Mouse (Mus musculus): Measurements from ENCODE around the gene Suclg2. TPM values are rescaled to one million over a fixed set of nuclear protein-coding genes. Genes with fewer than 3 reads are reported as not detected.

The Suclg2 gene
- polyA plus RNA-seq, 1 experiment from 2014 or later, result 26.9 TPM

DNA sequence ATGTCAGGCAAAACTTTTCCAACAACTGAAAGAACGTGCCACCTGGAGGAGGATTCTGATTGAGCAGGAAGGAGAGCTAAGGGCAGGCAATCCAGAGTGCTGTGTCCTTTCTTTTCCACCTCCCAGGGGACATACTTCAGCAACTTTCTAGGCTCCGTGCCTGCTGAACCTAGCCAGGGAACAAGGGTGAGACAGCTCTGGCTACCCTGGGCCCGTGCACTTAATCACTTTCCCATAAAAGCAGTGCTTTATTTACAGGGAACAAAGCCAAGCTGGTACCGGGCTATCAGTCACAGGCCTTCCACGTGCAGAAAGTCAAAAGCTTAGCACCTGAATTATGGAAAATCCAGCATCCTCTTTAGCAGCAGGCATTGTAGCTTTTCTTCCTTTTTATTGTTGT, 5.4 kb downstream of the Suclg2 start:
- no peak for ATAC-seq
- 9% methylated on average over 5 of the region's 5 CpGs for WGBS

DNA sequence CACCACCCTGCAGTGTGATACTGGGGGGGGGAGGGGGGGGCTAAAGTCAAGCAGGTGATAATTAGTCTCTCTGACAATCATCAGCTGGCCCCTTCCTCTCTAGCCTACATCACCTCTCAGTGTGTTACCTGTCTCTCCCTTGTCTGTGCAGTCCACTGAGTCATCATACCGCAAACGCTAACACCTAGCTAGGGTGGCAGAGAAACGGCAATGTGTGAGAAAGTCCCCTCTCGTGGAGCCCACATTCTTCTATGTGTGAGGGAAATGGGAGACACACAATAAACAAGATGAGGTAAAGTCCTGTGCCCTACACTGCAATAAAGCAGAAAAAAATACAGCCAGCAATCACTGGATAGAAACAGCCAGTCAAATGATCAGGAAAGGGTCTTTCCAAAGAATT, 6.5 kb downstream of the Suclg2 start:
- Histone ChIP-seq H3K27me3 (no peaks in the 10 kb centered on the region), H3K4me3 (no peak overlapping the region), H3K36me3 (ENCODE audit: poor library complexity, severe bottlenecking) (no peaks in the 10 kb centered on the region), H3K27ac (no peak overlapping the region), H3K9me3 (replicated peaks) (no peaks in the 10 kb centered on the region), H3K9ac (no peak overlapping the region), H3K4me2 (no peak overlapping the region), H3K4me1 (peaks cover 13% of the 10 kb centered on the region)
- ATAC-seq, result no peak
- whole genome bisulfite sequencing, result 83% methylated on average over 4 of the region's 4 CpGs

More for the DNA sequence above, 5.4 kb downstream of the Suclg2 start:
- peaks cover 16% of the 10 kb centered on the region for H3K4me1 ChIP-seq
- H3K4me2 ChIP-seq, result no peak overlapping the region
- H3K36me3 ChIP-seq (ENCODE audit: poor library complexity, severe bottlenecking), result no peaks in the 10 kb centered on the region
- H3K9me3 ChIP-seq (replicated peaks), result no peaks in the 10 kb centered on the region
- H3K27me3 ChIP-seq, result no peaks in the 10 kb centered on the region
- no peak overlapping the region for H3K4me3 ChIP-seq
- no peak overlapping the region for H3K27ac ChIP-seq
- no peak overlapping the region for H3K9ac ChIP-seq

DNA sequence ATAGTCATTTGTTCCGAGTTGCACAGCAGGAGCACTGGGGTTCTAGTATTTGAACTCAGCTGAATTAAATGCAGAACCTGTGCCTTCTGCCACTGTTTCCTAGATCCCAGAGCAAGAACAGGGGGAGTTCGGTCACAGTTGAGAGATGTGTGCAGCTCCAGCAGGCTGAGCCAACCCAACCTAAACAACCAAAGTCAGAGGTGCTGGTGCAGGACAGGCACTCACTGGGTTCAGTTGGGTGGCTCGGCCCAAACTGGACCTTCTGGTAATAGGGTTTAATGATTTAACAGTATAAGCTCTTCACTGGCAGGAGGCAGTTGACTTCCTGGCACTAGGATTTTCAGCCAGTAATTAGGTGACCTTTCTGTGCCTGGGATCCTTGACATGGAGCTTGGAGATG, 6.9 kb downstream of the Suclg2 start:
- no peaks in the 10 kb centered on the region for H3K36me3 ChIP-seq (ENCODE audit: poor library complexity, severe bottlenecking)
- WGBS, result 83% methylated on average over 3 of the region's 3 CpGs
- ATAC-seq, result no peak
- no peak overlapping the region for H3K9ac ChIP-seq
- no peak overlapping the region for H3K4me2 ChIP-seq
- no peak overlapping the region for H3K4me3 ChIP-seq
- no peak overlapping the region for H3K27ac ChIP-seq
- peaks cover 13% of the 10 kb centered on the region for H3K4me1 ChIP-seq
- no peaks in the 10 kb centered on the region for H3K9me3 ChIP-seq (replicated peaks)
- H3K27me3 ChIP-seq, result no peaks in the 10 kb centered on the region

DNA sequence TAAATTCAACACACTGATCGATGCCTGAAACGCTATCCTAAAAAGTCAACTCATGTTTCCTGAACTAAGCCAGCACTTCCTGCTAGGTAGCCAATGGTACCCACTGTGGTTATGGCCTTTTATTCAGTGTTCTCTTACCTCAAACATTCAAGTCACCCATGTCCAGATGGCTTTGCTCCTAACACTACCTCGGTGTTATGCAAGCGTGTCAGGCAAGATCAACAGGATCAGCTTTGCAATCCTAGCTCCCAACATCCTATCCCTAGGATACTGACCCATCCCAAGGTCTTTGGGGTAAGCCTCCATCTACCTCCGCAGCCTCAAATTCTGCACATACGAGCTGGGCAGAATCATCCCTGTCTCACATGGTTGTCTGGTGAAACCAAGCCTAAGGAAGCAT, 7.7 kb downstream of the Suclg2 start:
- Histone ChIP-seq H3K4me1 (peaks cover 13% of the 10 kb centered on the region), H3K9ac (no peak overlapping the region), H3K9me3 (replicated peaks) (no peaks in the 10 kb centered on the region), H3K27ac (no peak overlapping the region), H3K27me3 (no peaks in the 10 kb centered on the region), H3K4me2 (no peak overlapping the region), H3K36me3 (ENCODE audit: poor library complexity, severe bottlenecking) (no peaks in the 10 kb centered on the region), H3K4me3 (no peak overlapping the region)
- no peak for ATAC-seq
- WGBS, result 92% methylated on average over 6 of the region's 6 CpGs

DNA sequence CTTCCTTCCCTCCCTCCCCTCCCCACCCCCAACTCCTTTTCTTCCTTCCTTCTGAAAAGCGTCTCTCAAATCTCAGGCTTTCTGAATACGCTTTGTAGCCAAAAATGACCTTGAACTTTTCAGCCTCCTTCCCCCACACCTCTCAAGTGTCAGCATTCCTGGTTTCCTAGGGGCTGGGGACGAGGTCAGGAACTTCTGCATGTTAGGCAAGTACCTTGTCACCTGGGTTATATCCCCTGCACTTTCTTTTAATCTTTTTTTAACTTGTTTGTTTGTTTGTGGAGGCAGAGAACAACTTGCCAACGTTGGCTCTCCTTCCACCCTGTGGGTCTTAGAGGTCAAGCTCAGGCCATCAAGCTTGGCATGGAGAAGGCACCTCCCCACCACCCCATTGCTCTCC, 9.1 kb downstream of the Suclg2 start:
- H3K9me3 ChIP-seq (replicated peaks), result no peaks in the 10 kb centered on the region
- no peak overlapping the region for H3K4me2 ChIP-seq
- no peak for ATAC-seq
- no peak overlapping the region for H3K27ac ChIP-seq
- WGBS, result 42% methylated on average over 4 of the region's 4 CpGs
- no peak overlapping the region for H3K4me3 ChIP-seq
- no peak overlapping the region for H3K9ac ChIP-seq
- peaks cover 13% of the 10 kb centered on the region for H3K4me1 ChIP-seq
- H3K27me3 ChIP-seq, result no peaks in the 10 kb centered on the region
- no peaks in the 10 kb centered on the region for H3K36me3 ChIP-seq (ENCODE audit: poor library complexity, severe bottlenecking)

DNA sequence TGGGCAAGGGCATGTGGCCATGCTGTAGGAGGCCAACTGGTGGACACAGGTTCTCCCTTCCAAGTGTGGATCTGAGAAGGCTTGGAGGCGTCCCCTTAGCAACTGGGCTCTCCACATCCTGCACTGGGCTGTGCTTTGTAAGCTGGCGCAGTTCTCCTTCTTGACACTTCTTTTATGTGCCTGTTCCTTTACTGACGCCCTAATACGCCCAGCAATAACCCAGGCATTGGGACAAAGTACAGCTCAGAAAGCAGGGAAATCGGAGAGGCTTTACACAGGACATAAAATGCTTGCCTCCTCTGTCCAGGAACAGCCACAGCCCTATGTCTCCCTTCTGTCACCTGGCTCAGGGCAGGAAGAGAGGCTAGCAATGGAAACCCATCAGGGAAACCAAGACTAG, 9.5 kb downstream of the Suclg2 start:
- ATAC-seq, result no peak
- Histone ChIP-seq H3K36me3 (ENCODE audit: poor library complexity, severe bottlenecking) (no peaks in the 10 kb centered on the region), H3K9ac (no peak overlapping the region), H3K27ac (no peak overlapping the region), H3K27me3 (no peaks in the 10 kb centered on the region), H3K9me3 (replicated peaks) (no peaks in the 10 kb centered on the region), H3K4me1 (peaks cover 13% of the 10 kb centered on the region), H3K4me2 (no peak overlapping the region), H3K4me3 (no peak overlapping the region)
- 61% methylated on average over 5 of the region's 5 CpGs for WGBS

DNA sequence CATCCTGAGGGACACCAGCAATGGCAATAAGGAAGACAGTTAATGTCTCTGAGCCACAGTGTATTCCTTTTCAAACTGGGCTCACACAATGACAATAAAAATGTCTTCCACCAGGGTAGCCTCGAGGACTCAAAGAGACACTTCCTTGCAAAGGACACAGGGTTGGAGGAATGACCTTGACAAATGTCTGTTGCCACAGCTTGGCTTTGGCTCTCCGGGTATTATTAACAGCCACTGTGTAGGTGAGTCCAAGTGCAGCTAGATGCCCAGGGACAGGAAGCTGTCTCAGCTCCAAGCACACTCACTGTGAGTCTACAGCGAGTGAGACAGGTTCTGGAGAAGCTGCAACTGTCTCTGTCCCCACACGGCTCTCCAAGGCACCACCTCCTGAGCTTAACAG, 14.0 kb downstream of the Suclg2 start:
- H3K36me3 ChIP-seq (ENCODE audit: poor library complexity, severe bottlenecking), result no peaks in the 10 kb centered on the region
- no peak overlapping the region for H3K9ac ChIP-seq
- no peak for ATAC-seq
- no peak overlapping the region for H3K27ac ChIP-seq
- no peaks in the 10 kb centered on the region for H3K27me3 ChIP-seq
- no peaks in the 10 kb centered on the region for H3K9me3 ChIP-seq (replicated peaks)
- H3K4me2 ChIP-seq, result no peak overlapping the region
- H3K4me3 ChIP-seq, result no peak overlapping the region
- 0 out of 2 replicates have a peak, but pooled peaks cover 4% of the 10 kb centered on the region for H3K4me1 ChIP-seq
- WGBS, result 87% methylated on average over 4 of the region's 4 CpGs

DNA sequence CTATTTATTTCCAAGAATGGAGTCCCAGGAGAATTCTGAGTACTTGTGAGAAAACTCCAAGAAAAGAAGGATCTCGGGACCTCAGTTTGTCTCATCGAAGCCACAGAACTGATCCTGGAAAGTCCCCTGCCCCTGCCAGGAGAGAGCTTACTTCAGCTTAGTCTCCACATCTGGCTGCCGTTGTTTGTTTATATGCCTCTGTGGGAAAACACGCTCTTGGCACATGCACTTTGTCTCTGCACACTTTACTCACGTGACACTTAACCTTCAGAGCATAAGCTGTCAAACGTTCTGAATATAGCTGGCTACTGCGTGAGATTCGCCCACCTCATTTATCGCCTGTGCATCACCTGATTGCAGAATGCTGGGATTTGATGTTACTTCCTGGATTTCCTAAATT, 16.4 kb downstream of the Suclg2 start:
- no peak overlapping the region for H3K4me2 ChIP-seq
- no peak overlapping the region for H3K27ac ChIP-seq
- no peak for ATAC-seq
- peaks cover 4% of the 10 kb centered on the region; the same call in 1 of the 2 replicates for H3K4me1 ChIP-seq
- H3K27me3 ChIP-seq, result no peaks in the 10 kb centered on the region
- no peaks in the 10 kb centered on the region for H3K36me3 ChIP-seq (ENCODE audit: poor library complexity, severe bottlenecking)
- no peaks in the 10 kb centered on the region for H3K9me3 ChIP-seq (replicated peaks)
- WGBS, result 83% methylated on average over 9 of the region's 9 CpGs
- H3K9ac ChIP-seq, result no peak overlapping the region
- H3K4me3 ChIP-seq, result no peak overlapping the region

DNA sequence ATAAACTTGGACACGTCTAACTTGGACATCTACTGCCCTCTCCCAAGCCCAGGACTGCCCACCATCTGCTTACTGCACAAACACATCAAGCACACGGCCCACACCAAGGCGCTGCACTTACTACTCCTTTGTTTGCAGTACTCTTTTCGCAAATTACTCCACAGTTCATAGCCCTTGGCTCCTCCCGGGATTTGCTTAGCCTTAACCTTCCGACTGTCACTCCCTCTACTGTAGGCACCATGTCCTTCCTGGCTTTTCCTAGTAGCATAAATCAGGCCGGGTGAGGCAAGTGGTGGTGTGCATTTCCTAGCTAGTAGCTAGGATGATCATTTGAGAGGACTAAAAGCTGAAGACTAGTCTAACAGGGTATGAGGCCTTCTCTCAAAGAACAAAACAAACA, 16.8 kb downstream of the Suclg2 start:
- Histone ChIP-seq H3K9ac (no peak overlapping the region), H3K4me3 (no peak overlapping the region), H3K27me3 (no peaks in the 10 kb centered on the region), H3K27ac (no peak overlapping the region), H3K4me2 (no peak overlapping the region), H3K9me3 (replicated peaks) (no peaks in the 10 kb centered on the region), H3K36me3 (ENCODE audit: poor library complexity, severe bottlenecking) (no peaks in the 10 kb centered on the region), H3K4me1 (peaks cover 4% of the 10 kb centered on the region; the same call in 1 of the 2 replicates)
- no peak for ATAC-seq
- 81% methylated on average over 7 of the region's 7 CpGs for WGBS

DNA sequence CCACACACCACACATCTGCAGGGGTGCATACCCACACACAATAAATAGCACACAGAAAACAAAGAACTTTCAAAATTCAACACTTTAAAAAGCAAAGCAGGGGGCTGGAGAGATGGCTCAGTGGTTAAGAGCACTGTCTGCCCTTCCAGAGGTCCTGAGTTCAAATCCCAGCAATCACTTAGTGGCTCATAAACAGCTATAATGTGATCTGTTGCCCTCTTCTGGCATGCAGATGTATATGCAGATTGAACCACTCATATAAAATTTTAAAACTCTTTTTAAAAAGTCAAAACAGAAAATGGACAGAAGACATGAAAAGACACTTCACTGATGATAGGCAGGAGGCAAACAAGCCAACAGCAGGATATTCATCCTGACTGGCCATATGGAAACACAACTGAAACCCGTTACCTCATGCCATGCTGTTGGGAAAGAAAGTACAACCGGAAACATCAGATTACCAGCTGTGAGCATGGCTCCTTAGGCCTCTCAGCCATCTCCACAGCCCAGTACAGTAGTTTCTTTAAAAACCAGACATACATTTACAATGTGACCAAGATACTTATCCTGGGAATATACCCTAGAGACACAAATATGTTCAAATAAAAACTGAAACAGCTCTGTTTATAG, 17.5 kb downstream of the Suclg2 start:
- peaks cover 4% of the 10 kb centered on the region; the same call in 1 of the 2 replicates for H3K4me1 ChIP-seq
- WGBS, result 73% methylated on average over 2 of the region's 2 CpGs
- no peaks in the 10 kb centered on the region for H3K36me3 ChIP-seq (ENCODE audit: poor library complexity, severe bottlenecking)
- H3K9ac ChIP-seq, result no peak overlapping the region
- H3K9me3 ChIP-seq (replicated peaks), result no peaks in the 10 kb centered on the region
- no peak overlapping the region for H3K4me2 ChIP-seq
- no peak overlapping the region for H3K4me3 ChIP-seq
- H3K27ac ChIP-seq, result no peak overlapping the region
- H3K27me3 ChIP-seq, result no peaks in the 10 kb centered on the region
- ATAC-seq, result no peak

DNA sequence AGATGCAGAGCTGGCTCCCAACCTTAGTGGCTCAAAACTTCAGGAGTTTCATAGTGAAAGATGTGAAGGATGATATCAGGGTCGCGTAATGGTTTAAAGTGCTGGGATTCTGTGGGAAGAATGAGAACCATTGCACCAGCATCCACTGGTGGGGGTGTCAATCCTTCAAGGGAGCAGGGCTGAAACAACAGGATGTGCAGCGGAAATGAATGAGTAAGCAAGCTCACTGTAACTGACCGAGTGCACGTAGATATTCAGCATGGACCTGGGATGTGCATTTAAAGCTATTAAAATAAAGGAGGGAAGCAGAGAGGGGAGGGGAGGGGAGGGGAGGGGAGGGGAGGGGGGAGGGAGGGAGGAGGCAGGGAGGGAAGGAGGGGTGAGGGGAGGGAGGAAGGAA, 18.4 kb downstream of the Suclg2 start:
- H3K9ac ChIP-seq, result no peak overlapping the region
- H3K36me3 ChIP-seq (ENCODE audit: poor library complexity, severe bottlenecking), result no peaks in the 10 kb centered on the region
- H3K4me3 ChIP-seq, result no peak overlapping the region
- no peak overlapping the region for H3K27ac ChIP-seq
- no peak for ATAC-seq
- 69% methylated on average over 5 of the region's 5 CpGs for WGBS
- H3K27me3 ChIP-seq, result no peaks in the 10 kb centered on the region
- no peaks in the 10 kb centered on the region for H3K9me3 ChIP-seq (replicated peaks)
- no peak overlapping the region for H3K4me2 ChIP-seq
- H3K4me1 ChIP-seq, result peaks cover 4% of the 10 kb centered on the region; the same call in 1 of the 2 replicates

DNA sequence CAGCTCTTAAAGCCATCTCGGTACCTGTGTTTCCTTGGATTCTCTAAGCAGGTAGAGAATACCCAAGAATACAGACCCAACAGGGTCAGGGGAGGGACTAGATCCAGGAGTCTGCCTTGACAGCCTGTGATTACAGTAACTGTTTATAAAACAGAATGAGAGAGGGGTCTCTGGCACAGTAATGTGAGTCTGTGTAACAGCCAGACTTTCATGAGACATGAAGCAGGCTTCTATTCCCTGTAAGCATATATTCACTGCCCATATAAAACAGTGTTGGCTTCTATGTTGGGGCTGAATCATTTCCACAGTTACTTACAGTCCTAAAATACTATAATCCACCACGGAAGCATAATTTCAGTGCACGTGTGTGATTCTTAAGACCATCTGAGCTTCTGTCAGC, 19.3 kb downstream of the Suclg2 start:
- 89% methylated on average over 3 of the region's 3 CpGs for WGBS
- H3K4me1 ChIP-seq, result peaks cover 4% of the 10 kb centered on the region; the same call in 1 of the 2 replicates
- no peak for ATAC-seq

DNA sequence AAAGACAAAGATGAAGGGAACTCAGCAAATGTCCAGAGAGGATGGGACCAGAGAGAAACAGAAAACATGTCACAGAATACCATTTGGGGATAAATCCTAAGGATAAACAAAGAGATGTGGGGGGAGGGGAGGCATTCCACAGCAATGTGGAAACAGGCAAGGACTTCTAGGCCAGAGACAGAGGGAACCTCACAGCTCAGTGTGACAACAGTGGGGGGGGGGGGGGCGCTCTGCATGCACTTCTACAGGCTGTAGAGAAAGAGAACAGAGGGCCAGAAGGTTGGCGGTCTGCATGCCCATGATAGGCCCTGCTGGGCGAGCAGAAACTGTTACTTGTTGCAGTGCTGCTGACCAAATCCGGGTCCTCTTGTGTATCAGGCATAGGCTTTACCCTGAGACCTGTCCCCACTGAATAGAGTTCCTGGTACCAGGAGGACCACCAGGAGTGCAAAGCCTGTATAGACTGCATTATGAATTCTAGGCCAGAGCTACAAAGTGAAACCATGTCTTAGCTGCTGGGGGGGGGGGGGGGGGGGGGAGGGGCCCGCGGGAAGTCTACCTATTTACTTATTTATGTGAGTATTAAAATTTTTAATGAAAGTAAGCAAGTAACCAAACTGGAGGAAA, 20.0 kb downstream of the Suclg2 start:
- no peaks in the 10 kb centered on the region for H3K9me3 ChIP-seq (replicated peaks)
- peaks cover 4% of the 10 kb centered on the region; the same call in 1 of the 2 replicates for H3K4me1 ChIP-seq
- no peak overlapping the region for H3K9ac ChIP-seq
- 26% methylated on average over 5 of the region's 6 CpGs for WGBS
- no peaks in the 10 kb centered on the region for H3K27me3 ChIP-seq
- no peak for ATAC-seq
- H3K4me3 ChIP-seq, result no peak overlapping the region
- no peaks in the 10 kb centered on the region for H3K36me3 ChIP-seq (ENCODE audit: poor library complexity, severe bottlenecking)
- H3K4me2 ChIP-seq, result no peak overlapping the region
- H3K27ac ChIP-seq, result no peak overlapping the region

More for the DNA sequence above, 19.3 kb downstream of the Suclg2 start:
- no peak overlapping the region for H3K9ac ChIP-seq
- H3K27me3 ChIP-seq, result no peaks in the 10 kb centered on the region
- H3K9me3 ChIP-seq (replicated peaks), result no peaks in the 10 kb centered on the region
- H3K27ac ChIP-seq, result no peak overlapping the region
- no peaks in the 10 kb centered on the region for H3K36me3 ChIP-seq (ENCODE audit: poor library complexity, severe bottlenecking)
- no peak overlapping the region for H3K4me2 ChIP-seq
- H3K4me3 ChIP-seq, result no peak overlapping the region
